Mouse (Mus musculus) kidney, postnatal 0 days (tissue): ENCODE data around the gene Vmn1r84. TPM values are rescaled to one million over a fixed set of nuclear protein-coding genes. Genes with fewer than 3 reads are reported as not detected.

Experiments
- ATAC-seq: fragments of 200-750 bp; cut with Nextera tagmentation; replicated peaks from 2 replicates; pipeline ENCODE4 v1.8.0; 2017; ENCODE audit warnings: low read depth, moderate number of reproducible peaks, moderate TSS enrichment, moderate library complexity; ENCODE audit not compliant: low FRiP score
- DNase-seq: peaks from one replicate; pipeline ENCODE4 v3.0.0-alpha.2; 2016; ENCODE audit warnings: low spot score
- H3K27ac ChIP-seq: fragments of 300-500 bp; sonication (generic); 2 replicates; pipeline ENCODE4 v1.5.1; 2014; ENCODE audit warnings: mild to moderate bottlenecking
- H3K27me3 ChIP-seq: fragments of 300-500 bp; sonication (generic); 2 replicates; pipeline ENCODE4 v1.6.1; 2014; ENCODE audit warnings: low read length, mixed read lengths; ENCODE audit not compliant: insufficient read depth
- H3K36me3 ChIP-seq: fragments of 300-500 bp; sonication (generic); 2 replicates; pipeline ENCODE4 v1.6.1; 2014; ENCODE audit warnings: low read length, mixed read lengths; ENCODE audit not compliant: insufficient read depth
- H3K4me1 ChIP-seq: fragments of 300-500 bp; sonication (generic); replicated peaks from 2 replicates; pipeline ENCODE4 v1.6.1; 2014; ENCODE audit warnings: antibody characterized with exemption, low read length, mixed read lengths; ENCODE audit not compliant: insufficient read depth
- H3K4me2 ChIP-seq: fragments of 300-500 bp; sonication (generic); 2 replicates; pipeline ENCODE4 v1.6.1; 2014; ENCODE audit warnings: mild to moderate bottlenecking, low read length, moderate library complexity, mixed read lengths
- H3K4me3 ChIP-seq: fragments of 300-500 bp; sonication (generic); replicated peaks from 2 replicates; pipeline ENCODE4 v1.5.1; 2014; ENCODE audit warnings: low read depth, low read length
- H3K9ac ChIP-seq: fragments of 300-500 bp; sonication (generic); 2 replicates; pipeline ENCODE4 v1.6.1; 2014; ENCODE audit warnings: low read depth, low read length
- H3K9me3 ChIP-seq: fragments of 300-500 bp; sonication (generic); replicated peaks from 2 replicates; pipeline ENCODE4 v1.6.1; 2016; ENCODE audit warnings: low read length, inconsistent platforms, mixed read lengths
- CTCF ChIP-seq: IDR thresholded peaks from 2 replicates; pipeline ENCODE4 v1.5.1; 2016; ENCODE audit warnings: antibody characterized with exemption, low read depth, mild to moderate bottlenecking, moderate library complexity
- WGBS: fragments of 180-500 bp; shearing (Covaris S2); extraction: QIAGEN DNeasy Blood & Tissue Kit; methylation state at CpG from one replicate; pipeline ENCODE4 v1.1.7; 2014; 5-methylcytosine and 5-hydroxymethylcytosine counted together
- microRNA-seq: library from miRNA; unstranded; fragments of <30 nt; microRNA quantifications from one replicate; pipeline ENCODE4, GENCODE M21; 2016
- polyA plus RNA-seq: library from polyadenylated mRNA; unstranded; fragments of >200 nt; fragmentation: Nextera tagmentation; extraction: Ambion mirVana; gene quantifications from 2 replicates; pipeline ENCODE4 v1.2.1, GENCODE M21; 2015

Vmn1r84 gene
- polyA plus RNA-seq: not detected in 2 replicates

- Histone ChIP-seq H3K4me3 (no peak within 1 kb of the TSS), H3K4me1 (no peaks in the 10 kb centered on the region), H3K27ac (no peak within 1 kb of the TSS), H3K9ac (no peak within 1 kb of the TSS), H3K36me3 (no peaks in the 10 kb centered on the region), H3K9me3 (no peaks in the 10 kb centered on the region), H3K4me2 (no peak within 1 kb of the TSS), H3K27me3 (no peaks in the 10 kb centered on the region)
- DNase-seq (no peak), ATAC-seq (no peak)
- no peak for TF ChIP-seq CTCF
- WGBS: 58% methylated on average over 1 of the region's 1 CpGs
Measured at GRCm38 (mm10) chr7:12369173-12369572, at the start of gene Vmn1r84. TSS of gene Vmn1r84 (minus strand) at chr7:12369273.

DNA sequence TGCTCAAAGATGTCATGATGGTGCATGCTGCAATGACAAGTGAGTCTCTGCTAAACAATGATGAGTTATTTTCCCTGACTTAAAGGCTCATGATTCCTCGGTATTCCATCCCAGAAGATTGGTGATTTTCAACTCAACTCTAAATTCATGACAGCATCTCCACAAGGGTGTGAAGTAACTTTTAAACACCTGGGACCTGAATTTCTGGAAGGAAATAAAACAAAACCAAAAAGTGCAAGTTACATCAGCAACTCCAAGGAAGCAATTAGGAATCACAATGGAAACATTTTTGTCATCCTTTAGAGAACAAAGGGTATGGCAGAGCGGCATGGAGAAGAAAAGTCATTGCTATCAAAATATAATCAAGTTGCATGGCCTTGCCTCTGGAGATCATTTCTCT lies 39.7 kb downstream of the Vmn1r84 start, which contains the start of gene Vmn1r83:
TSS of gene Vmn1r83 (minus strand) at position 101 of the 400 bp plus-strand sequence.
- no peak within 1 kb of the TSS for H3K27ac ChIP-seq
- H3K4me2 ChIP-seq: no peak within 1 kb of the TSS
- no peak for DNase-seq
- no peaks in the 10 kb centered on the region for H3K9me3 ChIP-seq
- H3K4me3 ChIP-seq: no peak within 1 kb of the TSS
- H3K4me1 ChIP-seq: no peaks in the 10 kb centered on the region
- TF ChIP-seq CTCF: no peak
- 81% methylated on average over 2 of the region's 2 CpGs for WGBS
- H3K9ac ChIP-seq: no peak within 1 kb of the TSS
- no peaks in the 10 kb centered on the region for H3K27me3 ChIP-seq
- no peaks in the 10 kb centered on the region for H3K36me3 ChIP-seq
- ATAC-seq: no peak

Small RNAs within 50 kb of the gene (microRNA-seq; reads per million reads assigned to microRNA genes)
- gene Gm23521: not detected

Other genes starting within 250 kb of the Vmn1r84 start
- not detected in 2 replicates for gene Vmn1r78, start 219.0 kb downstream of the Vmn1r84 start, polyA plus RNA-seq
- gene Vmn1r79, start 198.0 kb downstream of the Vmn1r84 start, polyA plus RNA-seq: not detected in 2 replicates
- gene Vmn1r80, start 180.0 kb downstream of the Vmn1r84 start, polyA plus RNA-seq: not detected in 2 replicates
- not detected in 2 replicates for gene Vmn1r81, start 101.0 kb downstream of the Vmn1r84 start, polyA plus RNA-seq
- not detected in 2 replicates for gene Vmn1r82, start 68.8 kb downstream of the Vmn1r84 start, polyA plus RNA-seq
- gene Vmn1r83, start 39.8 kb downstream of the Vmn1r84 start, polyA plus RNA-seq: not detected in 2 replicates
- 3.9 and 4.3 TPM in 2 replicates for gene Zfp551, start 53.5 kb upstream of the Vmn1r84 start, polyA plus RNA-seq
- gene Zfp606, start 109.0 kb upstream of the Vmn1r84 start, polyA plus RNA-seq: 18.6 TPM in 2 replicates
- not detected in 2 replicates for gene 2900092C05Rik, start 143.2 kb upstream of the Vmn1r84 start, polyA plus RNA-seq
- not detected in 2 replicates for gene Vmn2r53, start 239.5 kb upstream of the Vmn1r84 start, polyA plus RNA-seq